Mouse (Mus musculus) olfactory bulb, adult 2 months (tissue): ENCODE measurements around the gene Camkv.

ENCODE experiments used
- CTCF ChIP-seq: fragments of 200-500 bp; IDR thresholded peaks from 2 replicates; pipeline ENCODE4 v1.5.1; 2012; ENCODE audit warnings: low read depth, mild to moderate bottlenecking, low read length, moderate library complexity; ENCODE audit not compliant: insufficient read depth
- POLR2A ChIP-seq: fragments of 200-500 bp; IDR thresholded peaks from 2 replicates; pipeline ENCODE4 v1.6.1; 2012; ENCODE audit warnings: mild to moderate bottlenecking, low read depth, low read length, moderate library complexity; ENCODE audit not compliant: insufficient read depth

DNA sequence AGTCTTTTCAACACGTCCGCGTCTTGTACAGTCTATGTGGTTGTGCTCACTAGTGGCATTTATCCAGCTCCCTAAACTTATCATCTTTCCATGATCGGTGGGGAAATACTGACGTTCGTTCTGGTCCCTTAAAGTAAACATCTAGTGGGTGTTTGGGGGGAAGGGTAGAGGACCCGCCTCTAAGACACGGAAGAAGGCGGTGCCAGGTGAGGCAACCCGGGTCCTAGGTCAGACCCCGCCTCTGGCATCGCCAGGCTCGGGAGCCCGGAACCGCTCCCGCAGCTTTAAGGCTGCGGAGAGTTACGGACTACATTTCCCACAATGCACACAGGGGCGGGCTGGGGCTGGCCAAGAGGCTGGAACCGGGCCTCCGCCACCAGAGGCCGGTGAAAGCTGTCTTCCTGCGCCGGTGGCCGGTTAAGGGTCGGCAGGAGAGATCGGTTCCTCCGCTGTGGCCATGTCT, 47.6 kb upstream of the Camkv start, which contains the start of gene Mon1a:
- peak; percentile 75 for TF ChIP-seq POLR2A
- TF ChIP-seq CTCF = peak; percentile 20; the same call in 1 of the 2 replicates
